Mouse (Mus musculus) neural tube, embryonic 14.5 days (tissue): ENCODE data around the gene Tsc1. TPM values are rescaled to one million over a fixed set of nuclear protein-coding genes. Genes with fewer than 3 reads are reported as not detected.

ENCODE experiments used
- ATAC-seq: fragments of 200-750 bp; cut with Nextera tagmentation; 2 replicates; pipeline ENCODE4 v1.8.0; 2017; ENCODE audit warnings: low read depth, mild to moderate bottlenecking, moderate TSS enrichment, moderate library complexity
- H3K27ac ChIP-seq: fragments of 300-500 bp; sonication (generic); 2 replicates; pipeline ENCODE4 v1.5.1; 2014; ENCODE audit warnings: low read depth, mild to moderate bottlenecking, control low read depth, low read length, moderate library complexity, mixed read lengths
- H3K27me3 ChIP-seq: fragments of 300-500 bp; sonication (generic); 2 replicates; pipeline ENCODE4 v1.6.1; 2014; ENCODE audit warnings: low read length; ENCODE audit not compliant: control insufficient read depth, insufficient read depth
- H3K36me3 ChIP-seq: fragments of 300-500 bp; sonication (generic); 2 replicates; pipeline ENCODE4 v1.6.1; 2014; ENCODE audit warnings: low read length, mixed read lengths; ENCODE audit not compliant: control insufficient read depth, insufficient read depth
- H3K4me1 ChIP-seq: fragments of 300-500 bp; sonication (generic); 2 replicates; pipeline ENCODE4 v1.6.1; 2014; ENCODE audit warnings: low read length; ENCODE audit not compliant: control insufficient read depth, insufficient read depth
- H3K4me2 ChIP-seq: fragments of 300-500 bp; sonication (generic); 2 replicates; pipeline ENCODE4 v1.6.1; 2014; ENCODE audit warnings: mild to moderate bottlenecking, low read depth, low read length, control low read depth
- H3K4me3 ChIP-seq: fragments of 300-500 bp; sonication (generic); 2 replicates; pipeline ENCODE4 v1.5.1; 2014; ENCODE audit warnings: low read depth, low read length, control low read depth, mixed read lengths
- H3K9ac ChIP-seq: fragments of 300-500 bp; sonication (generic); replicated peaks from 2 replicates; pipeline ENCODE4 v1.6.1; 2014; ENCODE audit warnings: low read depth, mild to moderate bottlenecking, control low read depth, low read length, mixed read lengths
- H3K9me3 ChIP-seq: fragments of 300-500 bp; sonication (generic); 2 replicates; pipeline ENCODE4 v1.6.1; 2016; ENCODE audit warnings: low read length; ENCODE audit not compliant: control insufficient read depth
- WGBS: fragments of 180-500 bp; shearing (Covaris S2); extraction: QIAGEN DNeasy Blood & Tissue Kit; methylation state at CpG from one replicate; pipeline ENCODE4 v1.1.7; 2014; 5-methylcytosine and 5-hydroxymethylcytosine counted together
- polyA plus RNA-seq: library from polyadenylated mRNA; unstranded; fragments of >200 nt; fragmentation: Nextera tagmentation; extraction: Ambion mirVana; gene quantifications from 2 replicates; pipeline ENCODE4 v1.2.1, GENCODE M21; 2014

Gene Tsc1
- polyA plus RNA-seq, 1 experiment from 2014 or later = 32.2 TPM

GRCm38 (mm10) chr2:28601720-28602590, 39.1 kb upstream of the Tsc1 start:
- H3K27me3 ChIP-seq = no peaks in the 10 kb centered on the region
- no peak overlapping the region for H3K4me3 ChIP-seq
- H3K4me1 ChIP-seq = no peaks in the 10 kb centered on the region
- H3K4me2 ChIP-seq = no peak overlapping the region
- H3K36me3 ChIP-seq = no peaks in the 10 kb centered on the region
- no peak overlapping the region for H3K27ac ChIP-seq
- WGBS = 70% methylated on average over 12 of the region's 12 CpGs
- no peaks in the 10 kb centered on the region for H3K9me3 ChIP-seq
- no peak overlapping the region for H3K9ac ChIP-seq
- ATAC-seq = no peak

- Histone ChIP-seq H3K4me3 (no peak overlapping the region), H3K27me3 (no peaks in the 10 kb centered on the region), H3K9ac (no peak overlapping the region), H3K9me3 (no peaks in the 10 kb centered on the region), H3K4me2 (no peak overlapping the region), H3K36me3 (no peaks in the 10 kb centered on the region), H3K4me1 (no peaks in the 10 kb centered on the region), H3K27ac (no peak overlapping the region)
- ATAC-seq = no peak
- 93% methylated on average over 5 of the region's 5 CpGs for WGBS
Observed at GRCm38 (mm10) chr2:28603542-28603941, 37.5 kb upstream of the Tsc1 start.

- no peak overlapping the region for H3K9ac ChIP-seq
- no peaks in the 10 kb centered on the region for H3K36me3 ChIP-seq
- H3K4me1 ChIP-seq = no peaks in the 10 kb centered on the region
- no peaks in the 10 kb centered on the region for H3K9me3 ChIP-seq
- H3K27me3 ChIP-seq = no peaks in the 10 kb centered on the region
- no peak overlapping the region for H3K4me2 ChIP-seq
- H3K27ac ChIP-seq = no peak overlapping the region
- ATAC-seq = no peak
- H3K4me3 ChIP-seq = no peak overlapping the region
- WGBS = 60% methylated on average over 14 of the region's 14 CpGs
Observed at GRCm38 (mm10) chr2:28605789-28606541, 35.1 kb upstream of the Tsc1 start.

- Histone ChIP-seq H3K36me3 (no peaks in the 10 kb centered on the region), H3K4me3 (no peak overlapping the region), H3K9me3 (no peaks in the 10 kb centered on the region), H3K4me1 (no peaks in the 10 kb centered on the region), H3K9ac (no peak overlapping the region), H3K27ac (no peak overlapping the region), H3K27me3 (no peaks in the 10 kb centered on the region), H3K4me2 (no peak overlapping the region)
- 66% methylated on average over 8 of the region's 8 CpGs for WGBS
- no peak for ATAC-seq
Observed at GRCm38 (mm10) chr2:28606601-28607340, 34.3 kb upstream of the Tsc1 start.

GRCm38 (mm10) chr2:28607341-28608165, 33.5 kb upstream of the Tsc1 start:
- Histone ChIP-seq H3K4me2 (no peak overlapping the region), H3K9ac (no peak overlapping the region), H3K27me3 (no peaks in the 10 kb centered on the region), H3K27ac (no peak overlapping the region), H3K4me3 (no peak overlapping the region), H3K4me1 (no peaks in the 10 kb centered on the region), H3K9me3 (no peaks in the 10 kb centered on the region), H3K36me3 (no peaks in the 10 kb centered on the region)
- WGBS = 51% methylated on average over 10 of the region's 10 CpGs
- no peak for ATAC-seq

GRCm38 (mm10) chr2:28609851-28610250, 31.2 kb upstream of the Tsc1 start:
- Histone ChIP-seq H3K4me2 (no peak overlapping the region), H3K4me1 (no peaks in the 10 kb centered on the region), H3K27ac (no peak overlapping the region), H3K36me3 (no peaks in the 10 kb centered on the region), H3K27me3 (no peaks in the 10 kb centered on the region), H3K9me3 (no peaks in the 10 kb centered on the region), H3K9ac (no peak overlapping the region), H3K4me3 (no peak overlapping the region)
- ATAC-seq = no peak
- WGBS = 94% methylated on average over 10 of the region's 10 CpGs

- no peak overlapping the region for H3K4me3 ChIP-seq
- H3K4me2 ChIP-seq = no peak overlapping the region
- H3K9ac ChIP-seq = no peak overlapping the region
- no peaks in the 10 kb centered on the region for H3K27me3 ChIP-seq
- 67% methylated on average over 12 of the region's 12 CpGs for WGBS
- no peaks in the 10 kb centered on the region for H3K36me3 ChIP-seq
- no peaks in the 10 kb centered on the region for H3K4me1 ChIP-seq
- H3K9me3 ChIP-seq = no peaks in the 10 kb centered on the region
- H3K27ac ChIP-seq = no peak overlapping the region
- no peak for ATAC-seq
Observed at GRCm38 (mm10) chr2:28610716-28611406, 30.2 kb upstream of the Tsc1 start.

- Histone ChIP-seq H3K36me3 (no peaks in the 10 kb centered on the region), H3K27ac (no peak overlapping the region), H3K27me3 (no peaks in the 10 kb centered on the region), H3K4me3 (no peak overlapping the region), H3K9ac (no peak overlapping the region), H3K4me2 (no peak overlapping the region), H3K9me3 (no peaks in the 10 kb centered on the region), H3K4me1 (no peaks in the 10 kb centered on the region)
- 89% methylated on average over 17 of the region's 17 CpGs for WGBS
- no peak for ATAC-seq
Observed at GRCm38 (mm10) chr2:28611407-28611787, 29.6 kb upstream of the Tsc1 start.
